In the genomic region with DNA sequence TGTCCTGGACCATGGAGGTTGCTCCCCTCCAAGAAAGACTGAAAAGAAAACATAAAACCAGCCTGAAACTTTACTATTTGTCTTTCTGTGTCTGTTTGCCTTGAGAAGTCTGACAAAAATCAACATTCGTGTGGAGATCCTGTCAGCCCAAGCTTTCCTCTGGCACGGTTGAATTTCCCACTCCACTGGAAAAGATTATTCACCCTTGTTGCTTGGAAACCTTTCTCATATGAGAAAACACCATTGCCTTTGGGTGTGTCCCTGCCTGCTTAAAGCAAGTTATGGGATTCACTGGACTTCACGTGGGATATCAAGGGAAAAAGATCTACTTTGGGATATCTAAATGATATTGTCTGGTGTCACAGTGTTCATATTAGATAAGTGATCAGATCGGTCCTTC, we compare ENCODE assay signal across 19 mouse cellular contexts.
DNase-seq lines count a peak whose midpoint lies in the region; ATAC-seq lines count a peak whose summit lies in the region.
"Had no signal": no experiment of that assay in that cellular context is flagged by ENCODE, and none has a peak within 500 bp of the region (broad histone marks: within the 10 kb centered on the region; RNA-seq: fewer than 3 reads in every experiment).

No protein-coding gene starts in this region.

- no peak for ATAC-seq in forebrain, embryonic 13.5 days
- ATAC-seq in lung, embryonic 15.5 days (ENCODE audit: borderline replicate concordance, extremely low read depth, low FRiP score, low TSS enrichment): no peak
- no peak for ATAC-seq in embryonic facial prominence, embryonic 14.5 days (ENCODE audit: low read depth)
- ATAC-seq in limb, embryonic 13.5 days (ENCODE audit: low FRiP score, low read depth): no peak
- ATAC-seq: inflammation-experienced regulatory T-cells, adult 6 months; liver, embryonic 12.5 days had no signal

- no peaks in the 10 kb centered on the region for H3K9me3 ChIP-seq in forebrain, embryonic 10.5 days
- no peaks in the 10 kb centered on the region for H3K9me3 ChIP-seq in forebrain, embryonic 13.5 days (replicated peaks)
- H3K9me3 ChIP-seq in lung, embryonic 15.5 days: no peaks in the 10 kb centered on the region
- H3K9me3 ChIP-seq in embryonic facial prominence, embryonic 14.5 days (ENCODE audit: control insufficient read depth, low read length): no peaks in the 10 kb centered on the region
- no peaks in the 10 kb centered on the region for H3K9me3 ChIP-seq in limb, embryonic 13.5 days
- H3K9me3 ChIP-seq: liver, embryonic 12.5 days; midbrain, embryonic 12.5 days; neural tube, embryonic 15.5 days had no signal

- peak overlapping the region; percentile 63; the same call in 1 of the 2 replicates for H3K27ac ChIP-seq in forebrain, embryonic 10.5 days
- no peak overlapping the region for H3K27ac ChIP-seq in forebrain, embryonic 13.5 days
- peak overlapping the region; percentile 46 for H3K27ac ChIP-seq in lung, embryonic 15.5 days
- H3K27ac ChIP-seq in embryonic facial prominence, embryonic 14.5 days (replicated peaks; ENCODE audit: low read depth, low read length): peak overlapping the region; percentile 59
- H3K27ac ChIP-seq in limb, embryonic 13.5 days: peak overlapping the region; percentile 65; the same call in 1 of the 2 replicates
- H3K27ac ChIP-seq: hindbrain, embryonic 13.5 days; liver, embryonic 12.5 days; midbrain, embryonic 12.5 days; neural tube, embryonic 15.5 days had no signal

- DNase-seq in forebrain, embryonic 10.5 days (ENCODE audit: extremely low spot score, low spot score): no peak
- DNase-seq in lung, postnatal 14 days: no peak
- DNase-seq in embryonic facial prominence, embryonic 14.5 days (ENCODE audit: low spot score): peak; percentile 54
- DNase-seq in adipocyte (ENCODE audit: low spot score): no peak
- DNase-seq in embryo, embryonic 9.5 days (ENCODE audit: extremely low spot score): no peak
- DNase-seq: adrenal gland, postnatal 25 days; cerebellum, adult 8-10 months; gastrocnemius, postnatal 36 days; kidney, adult 18-20 months; kidney, postnatal 4 days; lung, adult 2 months had no signal

- H3K36me3 ChIP-seq in forebrain, embryonic 10.5 days (replicated peaks): no peaks in the 10 kb centered on the region
- no peaks in the 10 kb centered on the region for H3K36me3 ChIP-seq in forebrain, embryonic 13.5 days (ENCODE audit: poor library complexity, severe bottlenecking)
- no peaks in the 10 kb centered on the region for H3K36me3 ChIP-seq in lung, embryonic 15.5 days
- no peaks in the 10 kb centered on the region for H3K36me3 ChIP-seq in embryonic facial prominence, embryonic 14.5 days (ENCODE audit: control insufficient read depth, insufficient read depth, low read length)
- no peaks in the 10 kb centered on the region for H3K36me3 ChIP-seq in limb, embryonic 13.5 days
- H3K36me3 ChIP-seq: hindbrain, embryonic 13.5 days; liver, embryonic 12.5 days; midbrain, embryonic 12.5 days; neural tube, embryonic 15.5 days had no signal

- no peak overlapping the region for H3K9ac ChIP-seq in forebrain, embryonic 13.5 days
- no peak overlapping the region for H3K9ac ChIP-seq in lung, embryonic 15.5 days
- H3K9ac ChIP-seq in embryonic facial prominence, embryonic 14.5 days (ENCODE audit: low read depth, low read length): no peak overlapping the region
- H3K9ac ChIP-seq in limb, embryonic 13.5 days: no peak overlapping the region
- H3K9ac ChIP-seq: hindbrain, embryonic 13.5 days; liver, embryonic 12.5 days; midbrain, embryonic 12.5 days; neural tube, embryonic 15.5 days had no signal

- H3K4me2 ChIP-seq in forebrain, embryonic 13.5 days: no peak overlapping the region
- no peak overlapping the region for H3K4me2 ChIP-seq in lung, embryonic 15.5 days
- H3K4me2 ChIP-seq in embryonic facial prominence, embryonic 14.5 days (ENCODE audit: low read depth, low read length): no peak overlapping the region
- 0 out of 2 replicates have a peak overlapping the region, but pooled peaks have one; percentile 2 for H3K4me2 ChIP-seq in limb, embryonic 13.5 days (replicated peaks)
- H3K4me2 ChIP-seq: hindbrain, embryonic 13.5 days; liver, embryonic 12.5 days; midbrain, embryonic 12.5 days; neural tube, embryonic 15.5 days had no signal

- 72% methylated on average over 4 of the region's 4 CpGs for WGBS in forebrain, embryonic 10.5 days
- WGBS in forebrain, embryonic 13.5 days: 63% methylated on average over 4 of the region's 4 CpGs
- 55% methylated on average over 4 of the region's 4 CpGs for WGBS in lung, embryonic 15.5 days
- 45% methylated on average over 4 of the region's 4 CpGs for WGBS in embryonic facial prominence, embryonic 14.5 days
- WGBS in limb, embryonic 13.5 days: 67% methylated on average over 4 of the region's 4 CpGs

- H3K4me3 ChIP-seq in forebrain, embryonic 10.5 days: no peak overlapping the region
- H3K4me3 ChIP-seq in forebrain, embryonic 13.5 days: no peak overlapping the region
- no peak overlapping the region for H3K4me3 ChIP-seq in lung, embryonic 15.5 days
- no peak overlapping the region for H3K4me3 ChIP-seq in embryonic facial prominence, embryonic 14.5 days (ENCODE audit: low read depth, low read length)
- no peak overlapping the region for H3K4me3 ChIP-seq in limb, embryonic 13.5 days
- H3K4me3 ChIP-seq: hindbrain, embryonic 13.5 days; liver, embryonic 12.5 days; midbrain, embryonic 12.5 days; neural tube, embryonic 15.5 days had no signal

- peaks cover 42% of the 10 kb centered on the region for H3K4me1 ChIP-seq in forebrain, embryonic 10.5 days
- peaks cover 20% of the 10 kb centered on the region for H3K4me1 ChIP-seq in forebrain, embryonic 13.5 days
- no peaks in the 10 kb centered on the region; the same call in 1 of the 2 replicates for H3K4me1 ChIP-seq in lung, embryonic 15.5 days
- peaks cover 18% of the 10 kb centered on the region for H3K4me1 ChIP-seq in embryonic facial prominence, embryonic 14.5 days (ENCODE audit: control insufficient read depth, insufficient read depth, low read length)
- peaks cover 33% of the 10 kb centered on the region for H3K4me1 ChIP-seq in limb, embryonic 13.5 days
- H3K4me1 ChIP-seq: liver, embryonic 12.5 days had no signal

- no peaks in the 10 kb centered on the region for H3K27me3 ChIP-seq in forebrain, embryonic 10.5 days (ENCODE audit: poor library complexity, severe bottlenecking)
- H3K27me3 ChIP-seq in forebrain, embryonic 13.5 days: no peaks in the 10 kb centered on the region
- H3K27me3 ChIP-seq in lung, embryonic 15.5 days: no peaks in the 10 kb centered on the region
- H3K27me3 ChIP-seq in embryonic facial prominence, embryonic 14.5 days (replicated peaks; ENCODE audit: control insufficient read depth, insufficient read depth, low read length): no peaks in the 10 kb centered on the region
- H3K27me3 ChIP-seq in limb, embryonic 13.5 days: no peaks in the 10 kb centered on the region
- H3K27me3 ChIP-seq: hindbrain, embryonic 13.5 days; liver, embryonic 12.5 days; midbrain, embryonic 12.5 days; neural tube, embryonic 15.5 days had no signal
